16 mouse cellular contexts compared by ENCODE assay signal in the genomic region with DNA sequence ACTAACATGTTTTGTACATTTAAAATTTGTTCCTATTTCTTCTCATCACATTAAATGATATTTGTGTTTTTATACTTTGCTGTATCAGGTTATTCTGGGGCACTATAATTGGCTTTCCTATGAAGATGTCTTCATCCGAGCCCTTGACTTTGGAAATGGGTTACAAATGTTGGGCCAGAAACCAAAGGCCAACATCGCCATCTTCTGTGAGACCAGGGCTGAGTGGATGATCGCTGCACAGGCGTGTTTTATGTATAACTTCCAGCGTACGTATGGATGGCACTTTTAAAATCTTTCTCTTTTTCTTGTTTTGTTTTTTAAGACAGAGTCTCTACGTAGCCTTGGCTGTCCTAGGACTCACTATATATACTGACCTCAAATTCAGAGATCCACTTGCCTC. TPM values are rescaled to one million over a fixed set of nuclear protein-coding genes. Genes with fewer than 3 reads are reported as not detected.
DNase-seq lines count a peak whose midpoint lies in the region; ATAC-seq and TF ChIP-seq lines count a peak whose summit lies in the region.
"Had no signal": no experiment of that assay in that cellular context is flagged by ENCODE, and none has a peak within 500 bp of the region (broad histone marks: within the 10 kb centered on the region; RNA-seq: fewer than 3 reads in every experiment).

No protein-coding gene starts in this region.

- H3K4me1 ChIP-seq in hindbrain, postnatal 0 days (ENCODE audit: insufficient read depth, low read length), result no peaks in the 10 kb centered on the region
- H3K4me1 ChIP-seq in hindbrain, embryonic 11.5 days (replicated peaks; ENCODE audit: control insufficient read depth, insufficient read depth, low read length), result no peaks in the 10 kb centered on the region
- no peaks in the 10 kb centered on the region for H3K4me1 ChIP-seq in lung, postnatal 0 days (ENCODE audit: insufficient read depth, low read depth, low read length)
- H3K4me1 ChIP-seq in small intestine, adult 2 months (ENCODE audit: control insufficient read depth, insufficient read depth, insufficient read length, low read length), result no peaks in the 10 kb centered on the region
- H3K4me1 ChIP-seq: forebrain, embryonic 12.5 days; hindbrain, embryonic 13.5 days; liver, embryonic 13.5 days had no signal

- WGBS in hindbrain, postnatal 0 days, result 89% methylated on average over 7 of the region's 7 CpGs
- 92% methylated on average over 7 of the region's 7 CpGs for WGBS in hindbrain, embryonic 11.5 days
- WGBS in lung, postnatal 0 days, result 89% methylated on average over 7 of the region's 7 CpGs
- 91% methylated on average over 7 of the region's 7 CpGs for WGBS in small intestine, adult 2 months

- peak; percentile 16 to 20 for DNase-seq in cerebellum, postnatal 10 days
- DNase-seq in cerebellum, postnatal 4 days (ENCODE audit: low spot score in 2 of 2), result no peak
- DNase-seq in hindbrain, postnatal 0 days (ENCODE audit: low spot score), result peak; percentile 32
- no peak for DNase-seq in hindbrain, embryonic 11.5 days (ENCODE audit: low spot score)
- DNase-seq in lung, postnatal 0 days (ENCODE audit: low spot score), result no peak
- DNase-seq in lung, postnatal 14 days, result no peak
- DNase-seq in left cerebral cortex, adult 8-10 months (ENCODE audit: low spot score in 2 of 2), result no peak
- DNase-seq: cerebellum, adult 11-12 months; kidney, adult 11 months; layer of hippocampus, postnatal 36 days; liver, embryonic 13.5 days; thymus, adult 2 months had no signal

- H3K9ac ChIP-seq in hindbrain, postnatal 0 days (replicated peaks; ENCODE audit: low read length), result no peak overlapping the region
- no peak overlapping the region for H3K9ac ChIP-seq in hindbrain, embryonic 11.5 days (ENCODE audit: low read depth, low read length)
- no peak overlapping the region for H3K9ac ChIP-seq in lung, postnatal 0 days (replicated peaks; ENCODE audit: low read depth)
- H3K9ac ChIP-seq: forebrain, embryonic 12.5 days; heart, embryonic 15.5 days; hindbrain, embryonic 13.5 days; liver, embryonic 13.5 days had no signal

- H3K27ac ChIP-seq in hindbrain, postnatal 0 days, result no peak overlapping the region
- no peak overlapping the region for H3K27ac ChIP-seq in hindbrain, embryonic 11.5 days (ENCODE audit: low read depth, low read length)
- no peak overlapping the region for H3K27ac ChIP-seq in lung, postnatal 0 days (ENCODE audit: low read length)
- no peak overlapping the region for H3K27ac ChIP-seq in small intestine, adult 2 months (ENCODE audit: insufficient read depth, low read depth, low read length)
- H3K27ac ChIP-seq: forebrain, embryonic 12.5 days; heart, embryonic 15.5 days; hindbrain, embryonic 13.5 days; liver, embryonic 13.5 days had no signal

- H3K9me3 ChIP-seq in hindbrain, postnatal 0 days (ENCODE audit: low read length), result no peaks in the 10 kb centered on the region
- no peaks in the 10 kb centered on the region for H3K9me3 ChIP-seq in hindbrain, embryonic 11.5 days (ENCODE audit: control insufficient read depth, low read length)
- H3K9me3 ChIP-seq in lung, postnatal 0 days (ENCODE audit: low read length), result no peaks in the 10 kb centered on the region
- H3K9me3 ChIP-seq: forebrain, embryonic 12.5 days; heart, embryonic 15.5 days; hindbrain, embryonic 13.5 days; liver, embryonic 13.5 days had no signal

- ATAC-seq in hindbrain, postnatal 0 days, result no peak
- no peak for ATAC-seq in hindbrain, embryonic 11.5 days (ENCODE audit: low FRiP score)
- no peak for ATAC-seq in lung, postnatal 0 days

- no peak for TF ChIP-seq EP300 in lung, postnatal 0 days (IDR thresholded peaks at IDR 0.05)

- peak; percentile 34; the same call in 1 of the 2 replicates for TF ChIP-seq CTCF in hindbrain, postnatal 0 days (IDR thresholded peaks at IDR 0.05; ENCODE audit: low read depth)
- TF ChIP-seq CTCF in lung, postnatal 0 days (IDR thresholded peaks at IDR 0.05), result peak; percentile 51
- TF ChIP-seq CTCF in small intestine, adult 2 months (IDR thresholded peaks at IDR 0.05; ENCODE audit: extremely low read depth, insufficient read length, insufficient replicate concordance, low read depth, low read length), result 0 out of 2 replicates have a peak, but pooled peaks have one; percentile 13

- H3K4me2 ChIP-seq in hindbrain, postnatal 0 days (ENCODE audit: low read depth, low read length), result no peak overlapping the region
- H3K4me2 ChIP-seq in hindbrain, embryonic 11.5 days (replicated peaks; ENCODE audit: low read depth, low read length), result no peak overlapping the region
- H3K4me2 ChIP-seq in lung, postnatal 0 days (replicated peaks; ENCODE audit: low read depth, low read length), result no peak overlapping the region
- H3K4me2 ChIP-seq: forebrain, embryonic 12.5 days; heart, embryonic 15.5 days; hindbrain, embryonic 13.5 days; liver, embryonic 13.5 days had no signal

- H3K36me3 ChIP-seq in hindbrain, postnatal 0 days (ENCODE audit: insufficient read depth, low read length), result peaks cover 13% of the 10 kb centered on the region; the same call in 1 of the 2 replicates
- H3K36me3 ChIP-seq in hindbrain, embryonic 11.5 days (ENCODE audit: control insufficient read depth, insufficient read depth, low read length), result no peaks in the 10 kb centered on the region
- 0 out of 2 replicates have a peak, but pooled peaks cover 2% of the 10 kb centered on the region for H3K36me3 ChIP-seq in lung, postnatal 0 days (ENCODE audit: insufficient read depth, low read length)
- H3K36me3 ChIP-seq in small intestine, adult 2 months (ENCODE audit: control insufficient read depth, insufficient read depth, low read length), result peaks cover 15% of the 10 kb centered on the region

- no peak for TF ChIP-seq POLR2A in small intestine, adult 2 months (IDR thresholded peaks at IDR 0.05; ENCODE audit: low read depth, low read length)

- no peaks in the 10 kb centered on the region for H3K27me3 ChIP-seq in hindbrain, postnatal 0 days (ENCODE audit: insufficient read depth, low read length)
- H3K27me3 ChIP-seq in hindbrain, embryonic 11.5 days (ENCODE audit: control insufficient read depth, insufficient read depth, low read length), result no peaks in the 10 kb centered on the region
- H3K27me3 ChIP-seq in lung, postnatal 0 days (replicated peaks; ENCODE audit: insufficient read depth, low read length), result no peaks in the 10 kb centered on the region
- no peaks in the 10 kb centered on the region for H3K27me3 ChIP-seq in small intestine, adult 2 months (ENCODE audit: control insufficient read depth, insufficient read depth, low read length)
- H3K27me3 ChIP-seq: forebrain, embryonic 12.5 days; heart, embryonic 15.5 days; hindbrain, embryonic 13.5 days; liver, embryonic 13.5 days had no signal

- no peak overlapping the region for H3K4me3 ChIP-seq in hindbrain, postnatal 0 days (ENCODE audit: low read length)
- H3K4me3 ChIP-seq in hindbrain, embryonic 11.5 days (ENCODE audit: low read depth, low read length), result no peak overlapping the region
- H3K4me3 ChIP-seq in lung, postnatal 0 days (ENCODE audit: low read depth, low read length), result no peak overlapping the region
- no peak overlapping the region for H3K4me3 ChIP-seq in small intestine, adult 2 months (ENCODE audit: low read depth, low read length)
- H3K4me3 ChIP-seq: forebrain, embryonic 12.5 days; heart, embryonic 15.5 days; hindbrain, embryonic 13.5 days; liver, embryonic 13.5 days had no signal

RNA-seq across cellular contexts. Expression of a gene that starts 30.3 kb away (rescaled TPM):
- total RNA-seq in hindbrain, postnatal 0 days (2014; rRNA removed), result 6.2 and 6.5 TPM in 2 replicates
- polyA plus RNA-seq in hindbrain, postnatal 0 days (2015; fragmentation: Nextera tagmentation; extraction: Ambion mirVana), result 3.0 and 3.2 TPM in 2 replicates
- polyA plus RNA-seq in hindbrain, embryonic 11.5 days (2014; fragmentation: Nextera tagmentation; extraction: Ambion mirVana), result 6.0 and 11.8 TPM in 2 replicates
- 0.96 and 0.97 TPM in 2 replicates for polyA plus RNA-seq in lung, postnatal 0 days (2015; fragmentation: Nextera tagmentation; extraction: Ambion mirVana)
- polyA plus RNA-seq in small intestine, adult 2 months (2012; rRNA removed), result 0.14 and 0.51 TPM in 2 replicates
- 10 to 100 TPM; 15.6 to 18.7 (median 16.1) TPM for total RNA-seq in left cerebral cortex, adult 8-10 months (2022)

RNA-seq across cellular contexts. Expression of a gene that starts 30.5 kb away (rescaled TPM):
- total RNA-seq in hindbrain, postnatal 0 days (2014; rRNA removed), result 70.6 and 86.3 TPM in 2 replicates
- polyA plus RNA-seq in hindbrain, postnatal 0 days (2015; fragmentation: Nextera tagmentation; extraction: Ambion mirVana), result 79.2 and 88.9 TPM in 2 replicates
- polyA plus RNA-seq in hindbrain, embryonic 11.5 days (2014; fragmentation: Nextera tagmentation; extraction: Ambion mirVana), result 88.6 and 99.9 TPM in 2 replicates
- polyA plus RNA-seq in lung, postnatal 0 days (2015; fragmentation: Nextera tagmentation; extraction: Ambion mirVana), result 22.7 and 23.3 TPM in 2 replicates
- polyA plus RNA-seq in small intestine, adult 2 months (2012; rRNA removed), result 3.5 and 7.9 TPM in 2 replicates
- total RNA-seq in left cerebral cortex, adult 8-10 months (2022), result 100 to 1,000 TPM; 161 to 175 (median 167) TPM

Comparison
In these comparisons a context has a peak if more than half of its experiments do, and no peak if none do; other contexts are left out.
1. DNase-seq: peak in cerebellum, postnatal 10 days (2 of 2) and hindbrain, postnatal 0 days (single experiment); none in cerebellum, postnatal 4 days (0 of 2), hindbrain, embryonic 11.5 days (single experiment), lung, postnatal 0 days (single experiment), lung, postnatal 14 days (single experiment) and left cerebral cortex, adult 8-10 months (0 of 2).
2. Peak in every context shown above with its lines, with median percentiles within 50 percentile points of each other: CTCF ChIP-seq.